Mouse (Mus musculus) megakaryocyte-erythroid progenitor cell, adult 5-6 weeks (primary cell): ENCODE measurements around the gene Map4k5. TPM values are rescaled to one million over a fixed set of nuclear protein-coding genes. Genes with fewer than 3 reads are reported as not detected.
A peak's percentile ranks its signal among the peaks of the same experiment; 100 is the strongest.

Experiments used
- ATAC-seq: replicated peaks from 2 replicates; pipeline ENCODE4 v1.8.0; 2016; ENCODE audit warnings: mild to moderate bottlenecking, inconsistent platforms; ENCODE audit not compliant: severe bottlenecking, poor library complexity, low FRiP score, low TSS enrichment
- total RNA-seq, 2 experiments: library from RNA; stranded (forward) in 1 of 2; stranded (reverse) in 1 of 2; fragments of 200-1000, 215-1000 nt in 1 of 2; fragments of >200 nt in 1 of 2; fragmentation: Nextera tagmentation in 1 of 2; gene quantifications; 2 replicates each; pipeline ENCODE4 v1.2.3; 2014 to 2017

Gene Map4k5
- total RNA-seq, 2 experiments from 2014 or later, result 29.2 to 33.9 TPM

DNA sequence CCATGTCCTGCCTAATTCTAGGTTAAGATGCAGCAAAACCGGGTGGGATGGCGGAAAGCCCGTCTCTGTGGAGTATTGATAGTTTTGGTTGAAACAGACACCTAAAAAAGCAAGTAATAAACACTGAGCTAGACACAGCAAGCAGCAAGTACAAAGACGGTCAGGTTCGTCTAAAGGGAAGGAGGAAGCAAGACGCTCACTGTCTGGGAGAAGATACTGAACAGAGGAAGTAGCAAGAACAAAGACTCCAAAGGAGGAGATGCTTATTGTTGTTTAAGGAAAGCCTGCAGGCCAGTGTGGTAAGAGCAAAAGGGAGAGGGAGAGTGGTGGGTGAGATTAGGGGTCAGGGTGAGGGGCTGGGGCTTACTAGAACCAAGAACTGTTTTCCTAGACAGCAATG is 2.9 kb downstream of the Map4k5 start:
- no peak for ATAC-seq

DNA sequence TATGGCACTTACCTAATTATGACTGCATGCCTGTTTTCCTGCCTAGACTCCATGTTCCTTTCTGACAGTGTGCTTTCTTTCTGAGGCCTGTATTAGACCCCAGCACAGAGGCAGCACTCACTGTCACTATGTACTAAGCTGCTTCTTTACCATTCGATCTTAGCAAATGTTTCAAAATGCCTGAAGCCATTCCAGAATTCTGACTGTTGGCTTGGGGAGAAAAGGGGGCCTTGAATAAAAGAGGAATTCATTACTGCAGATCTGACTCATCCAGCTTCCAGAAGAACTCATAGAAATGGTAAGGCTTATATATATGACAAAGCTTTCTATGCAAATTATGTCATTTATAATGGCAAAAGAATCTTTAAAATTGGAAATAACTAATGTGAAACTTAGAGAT is 4.7 kb downstream of the Map4k5 start:
- no peak for ATAC-seq

DNA sequence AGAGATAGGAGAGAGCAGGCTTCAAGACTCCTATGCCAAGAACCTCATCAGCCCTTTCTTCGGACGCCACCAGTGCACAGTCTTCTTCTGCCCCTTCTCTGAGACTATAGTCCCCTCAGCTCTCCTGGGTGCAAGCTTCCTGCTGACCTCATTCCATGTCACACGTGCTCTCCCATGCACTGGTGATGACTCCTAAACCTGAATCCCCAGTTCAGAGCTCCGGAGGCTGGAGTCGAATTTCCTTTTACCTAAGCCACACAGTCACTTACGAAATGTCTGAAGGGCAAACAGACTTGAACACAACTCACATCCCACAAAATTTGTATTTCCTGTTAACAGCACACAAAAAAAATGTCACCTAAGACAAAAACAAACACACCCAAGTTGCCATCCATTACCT is 5.2 kb downstream of the Map4k5 start:
- no peak for ATAC-seq

DNA sequence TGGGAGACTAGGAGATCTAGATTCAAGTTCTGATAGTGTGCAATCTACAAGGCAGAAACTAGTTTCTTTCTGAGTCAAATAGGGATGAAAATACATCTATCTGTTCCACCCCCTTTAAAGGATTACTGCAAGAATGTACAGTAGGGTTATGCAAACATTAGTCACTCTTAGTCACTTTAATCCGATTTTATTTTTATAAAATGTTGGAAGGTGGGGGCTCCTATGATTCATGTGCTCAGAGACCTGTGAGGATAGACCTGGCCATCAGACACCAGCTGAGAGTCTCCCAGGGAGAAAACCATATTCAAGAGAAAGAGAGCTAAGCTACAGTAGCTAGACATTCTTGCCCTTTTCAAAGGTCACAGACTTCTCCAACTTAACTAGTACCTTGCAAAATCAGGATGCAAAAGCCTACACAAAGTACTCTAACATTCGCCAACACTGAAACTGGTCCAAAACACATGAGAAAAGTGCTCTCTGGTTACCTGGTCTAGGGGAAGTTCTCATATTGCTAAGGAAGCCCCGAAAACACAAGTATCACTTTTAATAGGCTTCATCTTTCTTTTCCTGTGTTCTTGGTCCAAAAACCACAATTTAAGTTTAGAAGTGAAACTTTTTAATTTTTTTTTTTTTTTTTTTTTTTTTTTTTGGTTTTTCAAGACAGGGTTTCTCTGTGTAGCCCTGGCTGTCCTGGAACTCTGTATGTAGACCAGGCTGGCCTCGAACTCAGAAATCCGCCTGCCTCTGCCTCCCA is 7.7 kb downstream of the Map4k5 start:
- ATAC-seq, result no peak

DNA sequence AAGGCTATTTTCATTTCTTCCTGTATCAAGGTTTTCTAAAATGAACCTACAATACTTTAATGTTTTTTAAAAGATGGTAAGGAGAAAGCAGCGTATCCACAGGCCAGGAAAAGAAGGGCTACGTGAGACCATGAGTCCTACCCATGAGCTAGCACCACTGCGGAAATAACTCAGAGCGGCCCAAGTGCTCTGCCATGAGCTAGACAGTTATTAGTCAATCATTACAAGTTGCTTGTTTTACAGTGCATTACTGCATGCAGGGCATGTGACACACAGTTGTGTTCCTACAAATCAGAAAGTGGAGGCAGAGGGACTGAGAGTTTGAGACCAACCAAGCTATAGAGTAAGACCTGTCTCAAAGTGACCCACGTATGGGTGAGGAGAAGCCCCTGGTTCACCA is 8.9 kb downstream of the Map4k5 start:
- ATAC-seq, result no peak

DNA sequence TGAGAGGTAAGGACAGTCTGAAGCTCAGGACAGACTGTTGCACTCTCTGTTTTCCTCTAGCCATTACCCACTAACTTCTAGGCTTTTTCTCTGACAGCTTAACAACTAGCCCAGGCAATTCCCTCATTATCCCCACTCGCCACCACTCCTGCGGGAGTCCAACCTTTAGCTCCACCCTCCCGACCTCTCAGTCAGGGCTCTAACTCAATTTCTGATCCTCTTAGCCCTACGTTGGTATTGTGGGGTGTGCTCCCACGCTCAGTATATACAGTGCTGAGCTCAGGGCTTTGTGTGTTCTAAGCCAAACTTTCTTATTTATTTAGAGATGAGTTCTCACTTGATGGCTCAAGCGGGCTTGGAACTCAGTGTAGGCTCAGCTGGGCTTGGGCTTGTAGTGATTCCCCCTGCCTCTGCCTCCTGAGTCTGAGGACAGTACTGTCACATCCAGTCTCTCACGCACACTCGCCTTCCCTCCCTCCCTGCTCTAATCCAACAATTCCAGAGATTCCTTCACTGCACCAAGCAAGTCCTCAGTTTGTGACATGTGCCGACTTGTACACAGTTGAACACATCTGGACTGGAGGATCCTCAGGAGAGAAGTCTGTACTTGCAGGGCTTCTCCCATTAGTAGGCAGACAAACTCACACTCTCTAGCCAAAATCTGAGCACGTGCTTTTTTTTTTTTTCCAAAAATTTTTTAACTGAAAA is 11.6 kb downstream of the Map4k5 start:
- ATAC-seq, result no peak

DNA sequence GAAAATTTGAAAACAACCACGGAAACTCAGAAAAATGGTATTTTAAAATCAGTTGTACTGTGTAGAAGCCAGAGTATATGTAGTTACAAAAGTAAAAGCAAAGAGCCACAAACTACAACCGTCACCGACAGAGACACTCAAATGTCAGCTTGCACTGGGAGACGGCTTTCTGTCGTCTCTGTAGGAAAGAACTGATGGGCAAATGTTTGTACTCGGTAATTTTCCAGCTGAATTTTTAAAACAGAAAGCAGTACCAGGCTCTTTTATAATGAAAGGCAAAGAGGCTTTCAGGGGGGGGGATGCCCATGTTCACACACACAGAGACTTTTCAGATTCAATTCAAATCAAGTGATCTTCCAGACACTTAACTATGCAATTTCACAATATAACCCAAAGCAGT is 13.3 kb downstream of the Map4k5 start:
- no peak for ATAC-seq

DNA sequence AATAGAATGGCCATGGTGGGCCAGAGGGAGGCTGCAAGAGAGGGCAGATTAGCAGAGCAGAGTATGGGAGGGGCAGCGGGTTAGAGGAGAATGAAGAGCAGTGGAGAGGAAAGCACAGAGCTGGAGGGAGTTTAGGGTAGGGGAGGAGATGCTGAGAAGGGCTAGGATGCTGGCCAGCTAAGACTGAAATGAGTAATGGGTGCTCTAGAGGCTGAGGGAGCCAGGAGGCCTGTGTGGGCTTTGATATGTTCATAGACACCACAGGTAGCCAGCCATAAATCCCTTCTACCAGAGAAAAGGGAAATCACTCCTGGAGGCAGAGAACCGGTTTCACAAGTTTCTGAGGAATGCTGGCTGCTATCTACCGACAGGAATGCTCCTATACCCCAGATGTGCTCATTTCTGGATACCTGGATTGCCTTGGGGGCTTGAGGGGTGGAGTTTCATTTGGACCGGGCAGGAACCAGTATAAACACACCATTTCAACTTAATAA is 13.8 kb downstream of the Map4k5 start:
- peak; percentile 59; the same call in 1 of the 2 replicates for ATAC-seq

DNA sequence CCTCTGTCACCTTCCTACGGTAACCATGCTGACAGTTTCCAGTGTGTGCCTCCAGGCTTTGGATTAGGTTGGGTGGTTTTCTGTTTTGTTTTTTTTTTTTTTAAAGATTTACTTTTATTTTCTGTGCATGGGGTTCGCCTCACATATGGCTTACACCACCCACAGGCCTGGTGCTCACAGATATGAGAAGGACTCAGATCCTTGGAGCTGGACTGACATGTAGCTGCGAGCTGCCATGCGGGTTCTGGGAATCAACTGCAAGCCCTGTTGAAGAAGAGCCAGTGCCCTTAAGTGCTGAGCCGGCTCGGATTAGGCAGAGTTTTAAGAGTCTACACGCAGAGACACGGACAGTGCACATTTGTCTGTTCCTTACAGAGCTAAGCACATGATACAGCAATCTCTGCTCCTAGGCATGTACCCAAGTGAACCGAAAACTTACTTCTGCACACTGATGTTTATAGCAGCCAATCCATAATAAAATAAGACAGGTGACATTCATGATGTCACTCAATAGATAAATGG is 15.1 kb downstream of the Map4k5 start:
- ATAC-seq, result peak; percentile 74

DNA sequence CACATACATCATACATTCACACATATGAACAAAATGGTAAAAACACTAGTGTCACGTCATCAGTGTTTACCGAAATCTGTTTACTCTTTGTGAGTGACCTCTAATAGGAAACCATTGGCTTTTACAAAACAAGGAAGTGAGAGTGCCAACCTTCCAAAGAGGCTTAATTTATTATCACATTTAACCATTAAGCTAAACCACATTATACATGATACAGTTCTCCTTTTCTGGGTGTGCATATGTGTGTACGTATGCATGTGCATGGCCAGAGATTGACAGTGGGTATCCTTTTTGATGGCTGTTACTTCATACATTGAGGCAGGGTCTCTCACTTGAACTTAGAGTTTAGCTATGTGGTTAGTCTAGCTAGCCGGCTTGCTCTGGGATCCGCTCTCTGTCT is 21.4 kb downstream of the Map4k5 start:
- no peak for ATAC-seq

DNA sequence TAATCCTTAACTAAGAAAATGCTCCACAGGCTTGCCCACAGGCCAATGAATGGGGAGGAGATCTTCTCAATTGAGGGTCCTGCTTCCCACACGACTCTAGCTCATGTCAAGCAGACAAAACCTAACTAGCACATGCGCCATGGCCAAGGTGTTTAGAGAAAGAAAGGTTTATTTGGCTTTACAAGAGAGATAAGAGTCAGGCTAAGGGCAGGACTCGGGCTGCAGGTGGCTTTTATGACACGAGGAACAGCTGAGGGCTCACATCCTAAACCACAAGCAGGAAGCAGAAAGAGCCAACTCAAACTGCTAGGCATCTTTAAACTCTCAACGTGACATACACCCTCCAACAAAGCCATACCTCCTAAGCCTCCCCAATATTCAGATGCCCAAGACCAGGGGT is 25.7 kb downstream of the Map4k5 start:
- ATAC-seq, result 0 out of 2 replicates have a peak, but pooled peaks have one; percentile 38

DNA sequence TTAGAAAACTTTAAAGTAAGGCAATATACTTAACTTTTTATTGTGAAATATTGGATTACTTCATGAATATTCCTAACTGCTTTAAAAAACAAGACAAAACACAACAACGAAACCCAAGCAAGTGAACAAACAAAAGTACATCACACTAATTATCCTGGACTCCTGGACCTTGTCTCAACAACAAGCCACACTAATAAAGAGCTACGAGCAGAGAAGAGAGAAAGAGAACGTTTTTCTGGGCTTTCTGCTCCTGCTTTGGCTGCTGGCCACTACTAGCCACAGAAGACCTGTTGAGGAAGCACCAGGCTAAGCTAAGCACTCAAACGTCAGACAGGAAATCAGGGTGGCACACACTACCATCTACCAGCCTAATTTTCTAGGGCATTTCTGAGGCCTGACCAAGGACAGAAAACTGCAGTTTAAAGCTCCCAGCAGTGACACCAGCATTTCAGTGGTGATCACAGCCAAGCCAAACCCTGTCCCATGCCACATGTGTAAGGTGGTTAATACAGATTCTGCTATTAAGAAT is 28.8 kb downstream of the Map4k5 start:
- ATAC-seq, result 0 out of 2 replicates have a peak, but pooled peaks have one; percentile 26

DNA sequence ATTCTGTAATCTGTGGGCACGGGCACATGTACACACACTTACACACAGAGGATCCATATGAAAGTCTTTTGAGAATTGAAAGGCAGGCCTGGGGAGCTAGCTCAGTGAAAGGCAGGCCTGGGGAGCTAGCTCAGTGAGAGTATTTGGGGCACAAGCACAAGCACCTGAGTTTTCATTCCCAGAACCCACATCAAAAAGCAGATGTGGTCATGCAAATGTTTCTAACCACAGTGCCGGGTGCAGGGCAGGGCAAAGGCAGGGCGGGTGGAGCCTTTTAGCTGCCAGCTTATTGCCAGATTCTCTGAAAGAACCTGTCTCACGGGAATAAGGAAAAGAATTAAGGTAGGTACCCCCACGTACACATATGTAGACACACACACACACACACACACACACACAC is 29.5 kb downstream of the Map4k5 start:
- peak; percentile 53 for ATAC-seq

DNA sequence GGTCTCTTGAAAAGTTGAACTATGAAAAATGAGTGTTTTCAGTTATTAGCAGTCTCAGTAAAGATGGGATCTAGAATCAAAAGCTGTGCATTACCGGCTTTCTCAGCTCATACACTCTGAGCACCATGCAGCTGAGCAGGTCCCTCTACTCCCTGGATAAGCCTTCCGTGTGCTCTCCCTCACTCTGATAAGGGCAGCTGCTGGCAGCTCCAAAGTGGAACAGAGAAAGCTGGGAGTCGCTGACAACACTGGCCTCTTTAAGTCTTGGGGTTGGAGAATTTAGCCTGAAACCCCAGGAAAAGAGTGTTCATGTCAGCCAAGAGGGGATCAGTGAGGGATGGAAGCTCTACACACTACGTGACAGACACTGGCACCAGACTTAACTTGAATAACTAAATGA is 34.2 kb downstream of the Map4k5 start:
- ATAC-seq, result peak; percentile 85

DNA sequence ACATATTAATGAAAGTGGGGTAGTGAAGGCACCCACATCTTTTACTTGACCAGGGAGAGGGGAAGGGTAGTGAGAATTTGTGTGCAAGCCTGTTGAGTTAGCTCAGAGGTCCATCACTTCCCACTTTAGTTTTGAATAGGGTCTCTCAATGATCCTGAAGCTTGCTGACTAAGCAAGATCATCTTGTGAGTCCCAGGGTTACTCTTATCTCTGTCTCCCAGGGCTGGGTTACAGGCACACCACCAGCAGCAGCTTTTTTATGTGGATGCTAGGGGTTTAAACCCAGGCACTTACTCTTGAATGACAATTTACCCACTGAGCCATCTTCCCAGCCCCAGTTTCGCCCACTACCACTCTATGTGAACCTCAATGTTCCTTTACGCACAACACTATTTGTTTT is 35.4 kb downstream of the Map4k5 start:
- ATAC-seq, result peak; percentile 71

DNA sequence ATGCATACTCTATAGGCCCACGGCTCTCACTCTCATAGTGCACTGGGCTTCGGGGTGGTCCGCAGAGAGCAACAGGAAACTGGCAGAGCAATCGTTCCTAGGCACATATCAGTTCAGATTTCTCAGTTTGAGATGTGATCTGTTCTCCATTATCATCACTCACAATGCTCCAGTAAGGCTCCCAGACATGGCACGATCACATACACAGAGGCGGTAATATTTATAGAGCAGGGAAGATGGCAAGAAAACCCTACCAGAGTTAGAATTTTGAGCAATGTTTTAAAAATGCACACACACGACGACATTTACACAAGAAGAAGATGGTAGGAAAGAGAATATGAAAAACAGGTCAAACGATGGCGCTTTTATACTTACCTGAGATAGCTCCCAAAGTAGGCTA is 36.6 kb downstream of the Map4k5 start:
- ATAC-seq, result no peak

DNA sequence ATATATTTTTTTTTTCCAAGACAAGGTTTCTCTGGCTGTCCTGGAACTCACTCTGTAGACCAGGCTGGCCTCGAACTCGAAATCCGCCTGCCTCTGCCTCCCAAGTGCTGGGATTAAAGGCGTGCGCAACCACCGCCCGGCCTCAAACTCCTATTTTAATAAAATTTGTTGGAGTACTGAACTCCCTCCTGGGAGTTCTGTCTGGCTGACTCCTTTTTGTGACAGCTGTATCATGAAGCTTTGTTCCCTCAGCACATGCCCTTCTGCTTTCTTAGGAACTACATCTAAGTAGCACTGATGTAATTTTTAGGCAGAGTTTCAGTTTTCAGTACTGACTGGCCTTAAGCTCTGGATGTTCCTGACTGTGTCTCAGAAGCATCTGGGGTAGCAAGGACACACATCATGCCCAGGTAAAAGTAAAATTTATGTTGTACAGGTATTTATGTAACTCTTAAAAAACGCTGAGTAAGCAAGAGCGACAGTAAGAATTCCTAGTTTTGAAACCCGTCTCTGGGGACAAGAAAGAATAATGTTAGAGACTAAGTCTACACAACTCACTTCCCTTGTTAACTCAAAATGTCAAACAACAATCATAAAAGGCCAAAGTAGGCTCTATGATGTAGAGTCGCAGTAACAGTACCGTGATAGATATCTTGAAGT is 37.2 kb downstream of the Map4k5 start:
- no peak for ATAC-seq

DNA sequence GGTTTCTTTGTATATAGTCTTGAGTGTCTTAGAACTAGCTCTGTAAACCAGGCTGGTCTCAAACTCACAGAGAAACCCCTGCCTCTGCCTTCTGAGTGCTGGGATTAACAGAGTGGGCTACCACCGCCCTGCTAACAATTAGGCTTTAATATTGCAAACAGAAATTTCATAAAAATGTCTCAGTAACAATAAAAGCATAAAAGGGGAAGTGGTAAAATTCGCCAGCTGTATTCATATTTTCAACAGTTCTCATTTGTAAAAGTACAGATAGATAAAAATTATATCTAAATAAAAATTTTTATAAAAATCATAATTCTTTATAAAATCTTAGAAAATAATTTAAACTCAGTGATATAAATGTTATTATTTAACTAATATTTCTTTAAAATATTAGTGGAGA is 39.1 kb downstream of the Map4k5 start:
- ATAC-seq, result no peak

DNA sequence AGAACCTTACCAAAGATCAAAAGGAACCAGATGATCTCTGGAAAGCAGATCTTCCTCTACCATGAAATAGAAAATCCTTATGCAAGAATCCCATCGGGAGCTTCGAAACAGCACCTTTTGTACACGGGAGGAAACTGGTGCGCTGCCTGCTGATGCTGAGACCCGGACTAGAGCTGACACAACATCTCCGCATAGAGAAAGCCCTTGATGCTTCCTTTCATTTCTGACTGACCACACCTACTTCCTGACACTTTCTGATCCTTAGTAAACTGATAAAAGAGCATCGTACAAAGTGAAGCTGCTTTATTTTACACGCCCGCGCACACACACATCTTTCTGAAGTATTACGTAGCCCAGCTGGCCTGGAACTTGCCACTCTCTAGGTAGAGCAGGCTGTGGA is 39.6 kb downstream of the Map4k5 start:
- ATAC-seq, result peak; percentile 50; the same call in 1 of the 2 replicates

DNA sequence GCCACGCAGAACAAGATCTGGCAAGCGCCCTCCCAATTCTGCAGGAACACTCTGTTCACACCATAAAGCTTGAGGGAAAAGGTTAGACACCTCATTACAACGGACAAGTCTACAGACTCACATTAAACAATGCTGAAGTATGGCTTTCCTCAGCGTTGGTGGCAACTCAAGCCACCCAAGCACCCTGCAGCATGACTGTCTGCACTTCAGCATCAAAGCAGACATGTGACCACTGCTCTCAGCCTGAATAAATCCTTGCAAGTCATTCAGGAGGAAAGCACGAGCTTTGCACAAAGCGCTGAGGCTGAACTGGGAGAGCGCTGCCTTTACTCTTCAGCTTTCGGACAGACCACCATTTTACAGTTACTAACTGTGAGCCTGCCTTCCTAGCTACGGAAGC is 40.7 kb downstream of the Map4k5 start:
- ATAC-seq, result no peak
